Mouse (Mus musculus): Measurements from ENCODE around the gene Vcl. TPM values are rescaled to one million over a fixed set of nuclear protein-coding genes. Genes with fewer than 3 reads are reported as not detected.

The Vcl gene
- polyA plus RNA-seq, 1 experiment from 2014 or later: 68.9 TPM

- H3K4me3 ChIP-seq: no peak overlapping the region
- H3K36me3 ChIP-seq: 0 out of 2 replicates have a peak, but pooled peaks cover 4% of the 10 kb centered on the region
- H3K27ac ChIP-seq: no peak overlapping the region
- peaks cover 28% of the 10 kb centered on the region for H3K4me1 ChIP-seq
- DNase-seq (ENCODE audit: low spot score): no peak
- 29% methylated on average over 1 of the region's 1 CpGs for WGBS
- H3K9me3 ChIP-seq: no peaks in the 10 kb centered on the region
- H3K27me3 ChIP-seq (ENCODE audit: insufficient read depth, poor library complexity, severe bottlenecking): no peaks in the 10 kb centered on the region
Observed at GRCm38 (mm10) chr14:21064321-21064720, 135.1 kb downstream of the Vcl start.

- H3K4me1 ChIP-seq: peaks cover 38% of the 10 kb centered on the region
- H3K27me3 ChIP-seq (ENCODE audit: insufficient read depth, poor library complexity, severe bottlenecking): no peaks in the 10 kb centered on the region
- H3K27ac ChIP-seq: peak overlapping the region; percentile 67
- peak overlapping the region; percentile 8; the same call in 1 of the 2 replicates for H3K4me3 ChIP-seq
- 17% methylated on average over 8 of the region's 8 CpGs for WGBS
- no peak for DNase-seq (ENCODE audit: low spot score)
- no peaks in the 10 kb centered on the region for H3K9me3 ChIP-seq
- H3K36me3 ChIP-seq: 0 out of 2 replicates have a peak, but pooled peaks cover 4% of the 10 kb centered on the region
Observed at GRCm38 (mm10) chr14:21065490-21066162, 136.4 kb downstream of the Vcl start.

GRCm38 (mm10) chr14:21069594-21069993 is 140.4 kb downstream of the Vcl start:
- Histone ChIP-seq H3K27me3 (ENCODE audit: insufficient read depth, poor library complexity, severe bottlenecking) (no peaks in the 10 kb centered on the region), H3K4me1 (peaks cover 36% of the 10 kb centered on the region), H3K4me3 (no peak overlapping the region), H3K27ac (no peak overlapping the region; the same call in 1 of the 2 replicates), H3K36me3 (0 out of 2 replicates have a peak, but pooled peaks cover 4% of the 10 kb centered on the region), H3K9me3 (no peaks in the 10 kb centered on the region)
- DNase-seq (ENCODE audit: low spot score): no peak
- WGBS: 82% methylated on average over 5 of the region's 5 CpGs

- peaks cover 59% of the 10 kb centered on the region for H3K4me1 ChIP-seq
- WGBS: 4% methylated on average over 3 of the region's 3 CpGs
- no peaks in the 10 kb centered on the region for H3K27me3 ChIP-seq (ENCODE audit: insufficient read depth, poor library complexity, severe bottlenecking)
- no peak for DNase-seq (ENCODE audit: low spot score)
- peak overlapping the region; percentile 3; the same call in 1 of the 2 replicates for H3K4me3 ChIP-seq
- H3K27ac ChIP-seq: peak overlapping the region; percentile 62; the same call in 1 of the 2 replicates
- no peaks in the 10 kb centered on the region for H3K9me3 ChIP-seq
- no peaks in the 10 kb centered on the region for H3K36me3 ChIP-seq
Observed at GRCm38 (mm10) chr14:21073981-21074380, 144.8 kb downstream of the Vcl start.

GRCm38 (mm10) chr14:21074398-21075320 is 145.5 kb downstream of the Vcl start:
- Histone ChIP-seq H3K27me3 (ENCODE audit: insufficient read depth, poor library complexity, severe bottlenecking) (no peaks in the 10 kb centered on the region), H3K9me3 (no peaks in the 10 kb centered on the region), H3K36me3 (no peaks in the 10 kb centered on the region), H3K27ac (peak overlapping the region; percentile 96), H3K4me3 (peak overlapping the region; percentile 74), H3K4me1 (peaks cover 62% of the 10 kb centered on the region)
- WGBS: 45% methylated on average over 11 of the region's 11 CpGs
- DNase-seq (ENCODE audit: low spot score): no peak

GRCm38 (mm10) chr14:21075751-21076500 is 146.7 kb downstream of the Vcl start:
- H3K27me3 ChIP-seq (ENCODE audit: insufficient read depth, poor library complexity, severe bottlenecking): no peaks in the 10 kb centered on the region
- H3K27ac ChIP-seq: peak overlapping the region; percentile 96
- under 1% methylated on average over 59 of the region's 59 CpGs for WGBS
- H3K4me1 ChIP-seq: peaks cover 60% of the 10 kb centered on the region
- H3K9me3 ChIP-seq: no peaks in the 10 kb centered on the region
- H3K4me3 ChIP-seq: peak overlapping the region; percentile 74
- H3K36me3 ChIP-seq: no peaks in the 10 kb centered on the region
- peak; percentile 94 for DNase-seq (ENCODE audit: low spot score)

- no peak for DNase-seq (ENCODE audit: low spot score)
- peak overlapping the region; percentile 74 for H3K4me3 ChIP-seq
- H3K36me3 ChIP-seq: no peaks in the 10 kb centered on the region
- H3K9me3 ChIP-seq: no peaks in the 10 kb centered on the region
- H3K27me3 ChIP-seq (ENCODE audit: insufficient read depth, poor library complexity, severe bottlenecking): no peaks in the 10 kb centered on the region
- WGBS: 34% methylated on average over 7 of the region's 7 CpGs
- H3K4me1 ChIP-seq: peaks cover 60% of the 10 kb centered on the region
- peak overlapping the region; percentile 96 for H3K27ac ChIP-seq
Observed at GRCm38 (mm10) chr14:21076501-21077194, 147.4 kb downstream of the Vcl start.

GRCm38 (mm10) chr14:21077939-21078338 is 148.7 kb downstream of the Vcl start:
- no peak for DNase-seq (ENCODE audit: low spot score)
- 27% methylated on average over 4 of the region's 4 CpGs for WGBS
- Histone ChIP-seq H3K27me3 (ENCODE audit: insufficient read depth, poor library complexity, severe bottlenecking) (no peaks in the 10 kb centered on the region), H3K4me1 (peaks cover 73% of the 10 kb centered on the region), H3K4me3 (peak overlapping the region; percentile 74; the same call in 1 of the 2 replicates), H3K36me3 (no peaks in the 10 kb centered on the region), H3K27ac (peak overlapping the region; percentile 52; the same call in 1 of the 2 replicates), H3K9me3 (no peaks in the 10 kb centered on the region)

GRCm38 (mm10) chr14:21078511-21078910 is 149.3 kb downstream of the Vcl start:
- Histone ChIP-seq H3K9me3 (no peaks in the 10 kb centered on the region), H3K4me3 (peak overlapping the region; percentile 19; the same call in 1 of the 2 replicates), H3K36me3 (no peaks in the 10 kb centered on the region), H3K4me1 (peaks cover 76% of the 10 kb centered on the region), H3K27me3 (ENCODE audit: insufficient read depth, poor library complexity, severe bottlenecking) (no peaks in the 10 kb centered on the region), H3K27ac (peak overlapping the region; percentile 52; the same call in 1 of the 2 replicates)
- DNase-seq (ENCODE audit: low spot score): no peak

GRCm38 (mm10) chr14:21082823-21083222 is 153.6 kb downstream of the Vcl start:
- no peak for DNase-seq (ENCODE audit: low spot score)
- no peaks in the 10 kb centered on the region for H3K9me3 ChIP-seq
- no peak overlapping the region for H3K27ac ChIP-seq
- no peaks in the 10 kb centered on the region for H3K27me3 ChIP-seq (ENCODE audit: insufficient read depth, poor library complexity, severe bottlenecking)
- H3K4me3 ChIP-seq: no peak overlapping the region
- 0 out of 2 replicates have a peak, but pooled peaks cover 5% of the 10 kb centered on the region for H3K36me3 ChIP-seq
- peaks cover 69% of the 10 kb centered on the region for H3K4me1 ChIP-seq
- 19% methylated on average over 1 of the region's 1 CpGs for WGBS

Data from heart, embryonic 10.5 days (tissue).